Mouse (Mus musculus) liver, adult (tissue): Measurements from ENCODE around the gene Hmx1.

ENCODE experiments used
- GATA4 ChIP-seq: IDR thresholded peaks from 2 replicates; pipeline ENCODE4 v1.6.1; 2014; ENCODE audit warnings: mild to moderate bottlenecking, low read length; ENCODE audit not compliant: insufficient replicate concordance

The Hmx1 gene

GRCm38 (mm10) chr5:35425218-35425617 is 36.3 kb downstream of the Hmx1 start:
- TF ChIP-seq GATA4, result peak; percentile 51; the same call in 1 of the 2 replicates

GRCm38 (mm10) chr5:35427901-35428300 is 39.0 kb downstream of the Hmx1 start:
- no peak; the same call in 1 of the 2 replicates for TF ChIP-seq GATA4

- no peak for TF ChIP-seq GATA4
Observed at GRCm38 (mm10) chr5:35428421-35428820, 39.5 kb downstream of the Hmx1 start.

GRCm38 (mm10) chr5:35432098-35432497 is 43.2 kb downstream of the Hmx1 start:
- no peak for TF ChIP-seq GATA4

- no peak for TF ChIP-seq GATA4
Observed at GRCm38 (mm10) chr5:35434038-35434437, 45.1 kb downstream of the Hmx1 start.

GRCm38 (mm10) chr5:35434703-35435102 is 45.8 kb downstream of the Hmx1 start:
- no peak for TF ChIP-seq GATA4

- TF ChIP-seq GATA4, result no peak
Observed at GRCm38 (mm10) chr5:35438805-35439204, 49.9 kb downstream of the Hmx1 start.

- TF ChIP-seq GATA4, result no peak
Observed at GRCm38 (mm10) chr5:35440459-35440858, 51.6 kb downstream of the Hmx1 start.

GRCm38 (mm10) chr5:35441411-35441810 is 52.5 kb downstream of the Hmx1 start:
- no peak for TF ChIP-seq GATA4

- no peak for TF ChIP-seq GATA4
Observed at GRCm38 (mm10) chr5:35444731-35445130, 55.8 kb downstream of the Hmx1 start.

GRCm38 (mm10) chr5:35447656-35448443 is 58.9 kb downstream of the Hmx1 start:
- TF ChIP-seq GATA4, result no peak
